Mouse (Mus musculus): ENCODE measurements at regions not wholly inside any gene's neighbourhood (a gene's known extent, or its start where the extent isn't known, plus 50 kb on each side); places are given as distances from the start of the nearest gene placed in this dataset.

- TF ChIP-seq POLR2A (IDR thresholded peaks at IDR 0.05; ENCODE audit: control insufficient read depth in 1 of 2, insufficient read depth in 1 of 2, low read depth in 1 of 2, low read length in 2 of 2, poor library complexity in 1 of 2) (no peak), CTCF (IDR thresholded peaks at IDR 0.05 in 2 of 3, conservative IDR thresholded peaks at IDR 0.05 in 1 of 3; ENCODE audit: control insufficient read depth in 1 of 3, insufficient read depth in 1 of 3, low read depth in 2 of 3, low read length in 3 of 3, poor library complexity in 1 of 3, severe bottlenecking in 1 of 3) (no peak), MAX (IDR thresholded peaks at IDR 0.05; ENCODE audit: low read length) (no peak), MAZ (IDR thresholded peaks at IDR 0.05; ENCODE audit: low read depth, low read length) (no peak)
Observed at GRCm38 (mm10) chr14:58943267-58943765, 199.4 kb downstream of the 1700129C05Rik start.

All from MEL (cell line).